Mouse (Mus musculus) intestine, postnatal 0 days (tissue): ENCODE data around the gene Cdh11. TPM values are rescaled to one million over a fixed set of nuclear protein-coding genes. Genes with fewer than 3 reads are reported as not detected.
"Not testable (repeated sequence)": the region's sequence is repeated elsewhere in the genome, so short reads cannot be mapped to it uniquely, and the experiment has no call there.

Experiments used
- ATAC-seq: fragments of 200-750 bp; cut with Nextera tagmentation; 2 replicates; pipeline ENCODE4 v1.8.0; 2017; ENCODE audit warnings: mild to moderate bottlenecking, moderate TSS enrichment, moderate library complexity
- H3K27ac ChIP-seq: fragments of 300-500 bp; sonication (generic); 2 replicates; pipeline ENCODE4 v1.5.1; 2014; ENCODE audit warnings: mild to moderate bottlenecking, low read depth, low read length, moderate library complexity
- H3K27me3 ChIP-seq: fragments of 300-500 bp; sonication (generic); replicated peaks from 2 replicates; pipeline ENCODE4 v1.6.1; 2014; ENCODE audit warnings: low read length, mixed read lengths; ENCODE audit not compliant: control insufficient read depth, insufficient read depth
- H3K36me3 ChIP-seq: fragments of 300-500 bp; sonication (generic); 2 replicates; pipeline ENCODE4 v1.6.1; 2014; ENCODE audit warnings: mild to moderate bottlenecking, moderate library complexity; ENCODE audit not compliant: control insufficient read depth, insufficient read depth
- H3K4me1 ChIP-seq: fragments of 300-500 bp; sonication (generic); replicated peaks from 2 replicates; pipeline ENCODE4 v1.6.1; 2014; ENCODE audit warnings: antibody characterized with exemption, low read length, mixed read lengths; ENCODE audit not compliant: control insufficient read depth, insufficient read depth
- H3K4me2 ChIP-seq: fragments of 300-500 bp; sonication (generic); replicated peaks from 2 replicates; pipeline ENCODE4 v1.6.1; 2014; ENCODE audit warnings: low read depth, mild to moderate bottlenecking, moderate library complexity
- H3K4me3 ChIP-seq: fragments of 300-500 bp; sonication (generic); 2 replicates; pipeline ENCODE4 v1.5.1; 2014; ENCODE audit warnings: low read depth, low read length
- H3K9ac ChIP-seq: fragments of 300-500 bp; sonication (generic); 2 replicates; pipeline ENCODE4 v1.6.1; 2014; ENCODE audit warnings: mild to moderate bottlenecking, low read depth, low read length
- H3K9me3 ChIP-seq: fragments of 300-500 bp; sonication (generic); 2 replicates; pipeline ENCODE4 v1.6.1; 2016; ENCODE audit warnings: mixed run types; ENCODE audit not compliant: control insufficient read depth
- CTCF ChIP-seq: sonication (generic); IDR thresholded peaks from 2 replicates; pipeline ENCODE4 v1.5.1; 2016; ENCODE audit warnings: low read depth, mild to moderate bottlenecking, control low read depth, antibody characterized with exemption, moderate library complexity
- WGBS: fragments of 180-500 bp; shearing (Covaris S2); extraction: QIAGEN DNeasy Blood & Tissue Kit; methylation state at CpG from one replicate; pipeline ENCODE4 v1.1.7; 2014; 5-methylcytosine and 5-hydroxymethylcytosine counted together
- polyA plus RNA-seq: library from polyadenylated mRNA; unstranded; fragments of >200 nt; fragmentation: Nextera tagmentation; extraction: Ambion mirVana; gene quantifications from 2 replicates; pipeline ENCODE4 v1.2.1, GENCODE M21; 2015

Gene Cdh11
- polyA plus RNA-seq, 1 experiment from 2014 or later, result 20.9 TPM

DNA sequence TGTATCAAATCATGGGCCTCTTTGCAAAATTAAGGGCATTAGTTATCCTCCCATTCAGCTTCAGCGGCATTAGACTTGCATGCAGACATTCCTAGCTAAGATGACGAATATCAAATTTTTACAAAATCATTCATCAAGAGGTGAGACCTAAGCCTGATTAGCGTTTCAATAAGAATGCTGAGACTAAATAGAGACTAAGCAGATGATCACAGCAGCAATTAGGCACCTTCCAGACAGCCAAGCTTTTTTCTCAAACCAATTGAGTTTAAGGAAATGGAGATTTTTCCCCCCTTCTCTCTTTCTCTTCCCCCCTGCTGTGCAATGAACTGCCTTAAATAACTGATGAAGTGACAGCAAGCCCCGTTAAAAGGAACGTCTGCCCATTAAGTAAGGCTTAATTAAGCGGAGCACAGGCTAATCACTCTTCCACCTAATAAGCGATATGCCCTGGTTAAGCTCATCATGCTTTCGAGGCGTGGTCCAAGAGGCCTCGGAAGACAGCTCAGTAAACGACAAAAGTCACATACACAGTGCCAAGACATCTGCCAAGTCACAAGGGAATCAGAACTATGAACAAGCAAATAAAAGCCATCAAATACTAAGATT lies 87.1 kb downstream of the Cdh11 start:
- no peaks in the 10 kb centered on the region for H3K4me1 ChIP-seq
- no peak overlapping the region for H3K4me3 ChIP-seq
- H3K27ac ChIP-seq, result no peak overlapping the region
- H3K4me2 ChIP-seq, result no peak overlapping the region
- H3K36me3 ChIP-seq, result no peaks in the 10 kb centered on the region
- H3K27me3 ChIP-seq, result no peaks in the 10 kb centered on the region
- WGBS, result 48% methylated on average over 11 of the region's 11 CpGs
- no peak for TF ChIP-seq CTCF
- H3K9ac ChIP-seq, result no peak overlapping the region
- no peak for ATAC-seq
- no peaks in the 10 kb centered on the region for H3K9me3 ChIP-seq

DNA sequence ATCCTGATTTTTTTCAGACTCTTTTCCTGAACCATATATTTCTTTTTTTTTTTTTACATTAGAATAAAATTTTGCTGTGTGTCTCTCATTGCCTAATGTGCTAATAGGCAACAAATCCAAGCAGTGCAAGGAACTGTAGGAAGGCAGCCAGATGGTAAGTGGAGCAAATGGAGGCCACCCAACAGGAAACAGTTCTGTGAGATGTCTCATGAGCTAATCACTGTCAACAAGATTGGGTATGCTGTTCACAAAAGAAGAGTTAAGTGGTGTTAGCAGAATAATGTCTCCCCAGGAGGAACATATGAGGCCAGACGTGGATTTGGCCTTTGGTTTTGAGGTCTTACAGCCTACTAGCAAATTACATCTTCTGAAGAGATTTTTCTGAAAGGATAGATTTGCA lies 92.0 kb downstream of the Cdh11 start:
- Histone ChIP-seq H3K36me3 (no peaks in the 10 kb centered on the region), H3K9me3 (no peaks in the 10 kb centered on the region), H3K4me3 (no peak overlapping the region), H3K4me2 (no peak overlapping the region), H3K4me1 (no peaks in the 10 kb centered on the region), H3K27ac (no peak overlapping the region), H3K27me3 (no peaks in the 10 kb centered on the region), H3K9ac (no peak overlapping the region)
- no peak for TF ChIP-seq CTCF
- WGBS, result 67% methylated on average over 1 of the region's 1 CpGs
- no peak for ATAC-seq

DNA sequence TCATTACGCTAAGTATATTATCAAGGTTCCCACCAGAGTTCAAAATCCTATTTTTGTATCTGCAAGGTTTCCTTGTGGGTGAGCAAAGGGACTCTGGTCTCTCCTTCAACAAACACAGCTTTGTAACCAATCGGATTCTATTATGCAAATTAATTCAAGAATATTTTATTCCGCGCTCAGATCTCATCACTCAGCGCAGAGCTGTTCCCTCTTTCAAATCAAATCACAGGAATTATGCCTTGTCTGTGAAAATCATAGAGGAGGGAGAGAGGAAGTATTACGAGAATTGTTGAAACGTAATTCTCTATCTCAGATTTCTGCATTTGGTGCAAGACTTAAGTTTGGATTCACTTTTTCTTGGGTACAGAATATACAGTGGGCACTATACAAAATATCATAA lies 100.0 kb downstream of the Cdh11 start:
- not testable (repeated sequence) for H3K36me3 ChIP-seq, H3K4me3 ChIP-seq, ATAC-seq, H3K4me1 ChIP-seq, H3K9me3 ChIP-seq, H3K27me3 ChIP-seq, H3K27ac ChIP-seq, H3K9ac ChIP-seq, H3K4me2 ChIP-seq
- WGBS, result 75% methylated on average over 7 of the region's 7 CpGs

DNA sequence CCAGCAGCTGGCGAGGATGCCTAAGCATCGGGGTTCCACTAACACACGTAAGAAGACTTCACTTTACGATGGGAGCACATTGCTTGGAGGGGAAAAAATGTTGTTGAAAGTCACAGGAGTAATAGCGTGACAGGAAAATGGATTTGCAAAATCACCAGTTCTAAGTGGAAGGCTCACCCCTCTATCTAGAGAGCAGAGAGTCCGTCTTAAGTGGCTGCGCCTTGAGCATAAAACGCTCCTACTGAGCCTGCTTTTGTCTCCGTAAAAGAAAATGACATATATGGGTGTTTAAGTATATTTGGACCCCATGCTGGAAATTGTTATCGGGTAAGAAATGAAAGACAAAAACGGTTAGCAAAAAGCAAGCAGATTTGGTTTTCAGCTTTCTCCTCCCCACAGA lies 100.4 kb downstream of the Cdh11 start:
- TF ChIP-seq CTCF, result no peak
- H3K9me3 ChIP-seq, result no peaks in the 10 kb centered on the region
- WGBS, result 78% methylated on average over 11 of the region's 11 CpGs
- H3K36me3 ChIP-seq, result no peaks in the 10 kb centered on the region
- no peaks in the 10 kb centered on the region for H3K27me3 ChIP-seq
- H3K9ac ChIP-seq, result no peak overlapping the region
- H3K27ac ChIP-seq, result no peak overlapping the region
- no peak for ATAC-seq
- no peak overlapping the region for H3K4me2 ChIP-seq
- H3K4me1 ChIP-seq, result no peaks in the 10 kb centered on the region
- no peak overlapping the region for H3K4me3 ChIP-seq

DNA sequence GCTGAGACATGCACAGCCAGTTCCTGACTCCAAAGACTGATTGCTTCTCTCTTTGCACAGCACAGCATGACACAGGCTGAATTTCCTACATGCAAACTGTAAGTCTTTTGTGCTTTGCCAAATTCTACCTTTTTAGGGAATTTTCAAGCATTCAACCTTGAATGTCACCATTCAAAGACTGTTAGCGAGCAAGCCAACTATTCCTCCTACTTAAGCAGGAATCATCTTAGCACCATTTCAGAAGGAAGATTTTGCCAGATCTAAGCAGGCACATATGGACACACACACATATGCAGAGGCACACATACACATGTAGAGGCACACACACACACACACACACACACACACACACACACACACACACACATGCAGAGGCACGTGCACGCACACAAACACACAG lies 108.3 kb downstream of the Cdh11 start:
- H3K27me3 ChIP-seq, result no peaks in the 10 kb centered on the region
- H3K4me2 ChIP-seq, result no peak overlapping the region
- WGBS, result 97% methylated on average over 3 of the region's 3 CpGs
- H3K4me1 ChIP-seq, result no peaks in the 10 kb centered on the region
- no peak overlapping the region for H3K9ac ChIP-seq
- H3K9me3 ChIP-seq, result no peaks in the 10 kb centered on the region
- ATAC-seq, result no peak
- no peak overlapping the region for H3K4me3 ChIP-seq
- no peak for TF ChIP-seq CTCF
- H3K36me3 ChIP-seq, result no peaks in the 10 kb centered on the region
- no peak overlapping the region for H3K27ac ChIP-seq

DNA sequence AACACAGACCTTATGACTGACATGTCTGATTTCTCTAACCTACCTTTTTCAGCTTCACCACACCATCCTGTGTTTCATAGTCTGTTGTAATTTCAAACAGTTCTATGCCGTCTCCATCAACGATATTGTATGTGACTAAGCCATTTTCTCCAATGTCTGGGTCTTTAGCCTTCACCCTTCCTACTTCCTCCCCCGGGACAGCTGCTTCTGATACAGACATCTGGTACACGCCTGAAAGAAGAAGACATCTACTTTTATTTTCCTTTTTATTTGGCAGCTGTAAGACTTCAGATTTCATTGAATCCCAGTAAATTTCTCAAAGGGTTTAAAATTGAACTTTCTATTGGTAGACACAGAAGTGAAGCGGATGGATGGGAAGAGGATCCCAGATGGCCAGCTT lies 120.9 kb downstream of the Cdh11 start:
- WGBS, result 87% methylated on average over 5 of the region's 5 CpGs
- not testable (repeated sequence) for H3K36me3 ChIP-seq

DNA sequence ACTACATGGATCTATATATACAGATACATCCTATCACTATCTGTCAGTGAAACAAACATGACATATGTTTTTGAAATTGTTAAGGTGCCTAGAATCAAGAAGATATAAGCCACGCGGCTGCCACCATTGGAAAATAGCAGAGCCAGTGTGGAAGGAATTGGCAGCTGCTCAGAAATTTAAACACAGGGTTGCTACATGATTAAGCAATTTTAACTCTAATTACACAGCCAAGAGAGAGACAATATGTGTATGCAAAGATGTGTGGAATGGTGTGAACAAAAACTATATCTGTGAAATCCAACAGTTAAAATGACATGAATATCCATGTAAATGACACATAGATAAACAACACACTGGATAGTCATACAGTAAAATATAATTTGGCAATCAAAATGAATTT lies 128.9 kb downstream of the Cdh11 start:
- Histone ChIP-seq H3K4me2 (no peak overlapping the region), H3K9ac (no peak overlapping the region), H3K4me3 (no peak overlapping the region), H3K36me3 (no peaks in the 10 kb centered on the region), H3K27me3 (no peaks in the 10 kb centered on the region), H3K4me1 (no peaks in the 10 kb centered on the region), H3K9me3 (no peaks in the 10 kb centered on the region), H3K27ac (no peak overlapping the region)
- ATAC-seq, result no peak
- 81% methylated on average over 2 of the region's 2 CpGs for WGBS
- no peak for TF ChIP-seq CTCF

More for the DNA sequence above, 120.9 kb downstream of the Cdh11 start:
- H3K27ac ChIP-seq, ATAC-seq, H3K4me2 ChIP-seq, H3K4me3 ChIP-seq, H3K9me3 ChIP-seq, H3K9ac ChIP-seq, H3K4me1 ChIP-seq, H3K27me3 ChIP-seq: not testable (repeated sequence)
